Mouse (Mus musculus) MEL (cell line): Measurements from ENCODE around the gene Eif2a. TPM values are rescaled to one million over a fixed set of nuclear protein-coding genes. Genes with fewer than 3 reads are reported as not detected.

Source experiments
- DNase-seq: peaks from one replicate; pipeline ENCODE4 v3.0.0; 2011; ENCODE audit warnings: low read depth, low spot score
- H3K27ac ChIP-seq: 2 replicates; pipeline ENCODE4 v1.5.1; 2012; ENCODE audit warnings: low read depth, mild to moderate bottlenecking, control low read depth, low read length, moderate library complexity; ENCODE audit not compliant: control insufficient read depth
- H3K27me3 ChIP-seq, 2 experiments: fragments of 150-350 bp in 1 of 2; sonication (generic) in 1 of 2; 2 replicates each; pipeline ENCODE4 v1.6.1; 2012; ENCODE audit warnings: low read length in 2 of 2, mild to moderate bottlenecking in 2 of 2, improper control_type of control experiment in 1 of 2, moderate library complexity in 1 of 2; ENCODE audit not compliant: insufficient read depth in 2 of 2, control insufficient read depth in 1 of 2
- H3K36me3 ChIP-seq, 2 experiments: 2 replicates each; pipeline ENCODE4 v1.6.1; 2012 to 2014; ENCODE audit warnings: low read length in 2 of 2, improper control_type of control experiment in 1 of 2, inconsistent platforms in 1 of 2, mild to moderate bottlenecking in 1 of 2; ENCODE audit not compliant: insufficient read depth in 2 of 2, control insufficient read depth in 1 of 2
- H3K4me1 ChIP-seq, 2 experiments: fragments of 150-350 bp in 1 of 2; sonication (generic) in 1 of 2; 2 replicates each; pipeline ENCODE4 v1.6.1; 2012; ENCODE audit warnings: low read length in 2 of 2, improper control_type of control experiment in 1 of 2, mild to moderate bottlenecking in 1 of 2; ENCODE audit not compliant: insufficient read depth in 2 of 2, control insufficient read depth in 1 of 2
- H3K4me3 ChIP-seq, 2 experiments: fragments of 150-350 bp in 1 of 2; sonication (generic) in 1 of 2; 2 replicates each; pipeline ENCODE4 v1.5.1; 2012; ENCODE audit warnings: low read depth in 2 of 2, low read length in 2 of 2, mild to moderate bottlenecking in 2 of 2, moderate library complexity in 2 of 2, control low read depth in 1 of 2, improper control_type of control experiment in 1 of 2; ENCODE audit not compliant: control insufficient read depth in 1 of 2, insufficient read depth in 1 of 2
- H3K79me2 ChIP-seq: 2 replicates; pipeline ENCODE4 v1.6.1; 2012; ENCODE audit warnings: mild to moderate bottlenecking, low read length, moderate library complexity; ENCODE audit not compliant: control insufficient read depth, poor library complexity, insufficient read depth
- H3K9ac ChIP-seq: 2 replicates; pipeline ENCODE4 v1.6.1; 2012; ENCODE audit warnings: low read depth, mild to moderate bottlenecking, control low read depth, low read length, moderate library complexity; ENCODE audit not compliant: control insufficient read depth, poor library complexity, severe bottlenecking
- H3K9me3 ChIP-seq: fragments of 150-350 bp; sonication (generic); replicated peaks from 2 replicates; pipeline ENCODE4 v1.6.1; 2012; ENCODE audit warnings: mild to moderate bottlenecking, low read length, improper control_type of control experiment, moderate library complexity; ENCODE audit not compliant: insufficient read depth
- CHD2 ChIP-seq: IDR thresholded peaks from 2 replicates; pipeline ENCODE4 v1.6.1; 2011; ENCODE audit warnings: low read length, improper control_type of control experiment
- CTCF ChIP-seq, 3 experiments: IDR thresholded peaks in 2 of 3; conservative IDR thresholded peaks in 1 of 3; 2 replicates each; pipeline ENCODE4 v1.5.1; 2011 to 2012; ENCODE audit warnings: low read length in 3 of 3, low read depth in 2 of 3, mild to moderate bottlenecking in 2 of 3, improper control_type of control experiment in 1 of 3, inconsistent platforms in 1 of 3, mixed read lengths in 1 of 3, moderate library complexity in 1 of 3; ENCODE audit not compliant: control insufficient read depth in 1 of 3, insufficient read depth in 1 of 3, poor library complexity in 1 of 3, severe bottlenecking in 1 of 3
- ELF1 ChIP-seq: IDR thresholded peaks from 2 replicates; pipeline ENCODE4 v1.6.1; 2014; ENCODE audit warnings: low read depth, mild to moderate bottlenecking, inconsistent platforms, low read length, improper control_type of control experiment, moderate library complexity
- EP300 ChIP-seq, 2 experiments: IDR thresholded peaks; 2 replicates each; pipeline ENCODE4 v1.6.1; 2011; ENCODE audit warnings: improper control_type of control experiment in 2 of 2, low read length in 2 of 2, low read depth in 1 of 2, mild to moderate bottlenecking in 1 of 2
- ETS1 ChIP-seq: IDR thresholded peaks from 2 replicates; pipeline ENCODE4 v1.6.1; 2012; ENCODE audit warnings: low read depth, mild to moderate bottlenecking, inconsistent platforms, low read length, improper control_type of control experiment, moderate library complexity
- GATA1 ChIP-seq: IDR thresholded peaks from 2 replicates; pipeline ENCODE4 v1.6.1; 2011; ENCODE audit warnings: low read depth, low read length, improper control_type of control experiment
- HCFC1 ChIP-seq: IDR thresholded peaks from 2 replicates; pipeline ENCODE4 v1.6.1; 2012; ENCODE audit warnings: low read depth, mild to moderate bottlenecking, inconsistent platforms, low read length, improper control_type of control experiment, moderate library complexity
- JUND ChIP-seq: IDR thresholded peaks from 2 replicates; pipeline ENCODE4 v1.6.1; 2011; ENCODE audit warnings: low read depth, mild to moderate bottlenecking, improper control_type of control experiment, low read length
- KAT2A ChIP-seq: conservative IDR thresholded peaks from 2 replicates; pipeline ENCODE4 v1.6.1; 2012; ENCODE audit warnings: low read depth, low read length, improper control_type of control experiment, inconsistent platforms
- MAFK ChIP-seq: IDR thresholded peaks from 2 replicates; pipeline ENCODE4 v1.6.1; 2011; ENCODE audit warnings: low read depth, mild to moderate bottlenecking, low read length, improper control_type of control experiment, borderline replicate concordance
- MAX ChIP-seq: IDR thresholded peaks from 2 replicates; pipeline ENCODE4 v1.6.1; 2011; ENCODE audit warnings: low read length, improper control_type of control experiment
- MEF2A ChIP-seq: IDR thresholded peaks from 2 replicates; pipeline ENCODE4 v1.6.1; 2014; ENCODE audit warnings: low read depth, mild to moderate bottlenecking, inconsistent platforms, low read length, improper control_type of control experiment; ENCODE audit not compliant: poor library complexity, insufficient replicate concordance, severe bottlenecking; ENCODE audit errors: extremely low read depth
- MXI1 ChIP-seq: IDR thresholded peaks from 2 replicates; pipeline ENCODE4 v1.6.1; 2011; ENCODE audit warnings: mild to moderate bottlenecking, low read depth, low read length, improper control_type of control experiment
- MYB ChIP-seq: IDR thresholded peaks from 2 replicates; pipeline ENCODE4 v1.6.1; 2011; ENCODE audit warnings: mild to moderate bottlenecking, low read depth, low read length, improper control_type of control experiment
- MYC ChIP-seq: IDR thresholded peaks from 2 replicates; pipeline ENCODE4 v1.6.1; 2011; ENCODE audit warnings: low read depth, mild to moderate bottlenecking, low read length, improper control_type of control experiment, moderate library complexity
- NELFE ChIP-seq: IDR thresholded peaks from 2 replicates; pipeline ENCODE4 v1.6.1; 2011; ENCODE audit warnings: low read depth, low read length, improper control_type of control experiment
- NRF1 ChIP-seq: IDR thresholded peaks from 2 replicates; pipeline ENCODE4 v1.6.1; 2014; ENCODE audit warnings: low read depth, mild to moderate bottlenecking, inconsistent platforms, low read length, improper control_type of control experiment, moderate library complexity; ENCODE audit not compliant: poor library complexity, insufficient read depth, severe bottlenecking
- RAD21 ChIP-seq: IDR thresholded peaks from 2 replicates; pipeline ENCODE4 v1.6.1; 2011; ENCODE audit warnings: mild to moderate bottlenecking, low read depth, low read length, improper control_type of control experiment
- SIN3A ChIP-seq: IDR thresholded peaks from 2 replicates; pipeline ENCODE4 v1.6.1; 2012; ENCODE audit warnings: low read length, improper control_type of control experiment, inconsistent platforms
- SMC3 ChIP-seq: IDR thresholded peaks from 2 replicates; pipeline ENCODE4 v1.6.1; 2011; ENCODE audit warnings: low read depth, low read length, improper control_type of control experiment
- TAL1 ChIP-seq: IDR thresholded peaks from 2 replicates; pipeline ENCODE4 v1.6.1; 2012; ENCODE audit warnings: mild to moderate bottlenecking, inconsistent platforms, low read length, moderate library complexity, mixed read lengths
- TBP ChIP-seq: IDR thresholded peaks from 2 replicates; pipeline ENCODE4 v1.8.0; 2011; ENCODE audit warnings: low read depth, low read length, improper control_type of control experiment
- ZMIZ1 ChIP-seq: IDR thresholded peaks from 2 replicates; pipeline ENCODE4 v1.6.1; 2012; ENCODE audit warnings: low read depth, mild to moderate bottlenecking, inconsistent platforms, low read length, improper control_type of control experiment, moderate library complexity
- ZNF384 ChIP-seq: IDR thresholded peaks from 2 replicates; pipeline ENCODE4 v1.6.1; 2012; ENCODE audit warnings: low read depth, mild to moderate bottlenecking, inconsistent platforms, low read length, improper control_type of control experiment
- polyA plus RNA-seq, 2 experiments: library from polyadenylated mRNA; stranded (reverse) in 1 of 2; unstranded in 1 of 2; fragments of >175 nt in 1 of 2; fragments of >200 nt in 1 of 2; gene quantifications; 2 replicates each; pipeline versions ENCODE4 v1.2.1 to v1.2.4; 2012; ENCODE audit warnings: low replicate concordance in 2 of 2, low read depth in 1 of 2; ENCODE audit not compliant: insufficient read length in 2 of 2, insufficient read depth in 1 of 2, missing spikeins in 1 of 2
- total RNA-seq: library from RNA; depleted of rRNA; stranded (reverse); fragments of 300-350 nt; gene quantifications from 2 replicates; pipeline ENCODE4 v1.2.3, GENCODE M21; 2012

Eif2a gene
- total and polyA plus RNA-seq, 3 experiments: 67.3 to 192 (median 70.2) TPM

- no peaks in the 10 kb centered on the region for H3K4me1 ChIP-seq
- no peak for DNase-seq
- TF ChIP-seq ZNF384 (peak; percentile 56; the same call in 1 of the 2 replicates), MXI1 (no peak)
- no peak overlapping the region for H3K4me3 ChIP-seq
- no peaks in the 10 kb centered on the region for H3K79me2 ChIP-seq
- no peaks in the 10 kb centered on the region for H3K36me3 ChIP-seq
- no peaks in the 10 kb centered on the region for H3K9me3 ChIP-seq
- no peak overlapping the region for H3K9ac ChIP-seq
- H3K27me3 ChIP-seq: peaks cover 2% of the 10 kb centered on the region in 2 experiments; a peak in 3 of 4 replicates
- H3K27ac ChIP-seq: no peak overlapping the region
Observed at GRCm38 (mm10) chr3:58478755-58479455, 46.7 kb upstream of the Eif2a start.

- H3K36me3 ChIP-seq: no peaks in the 10 kb centered on the region; a peak in 1 of 4 replicates
- no peaks in the 10 kb centered on the region for H3K79me2 ChIP-seq
- peak; percentile 74 for DNase-seq
- H3K4me3 ChIP-seq: no peak overlapping the region
- no peak overlapping the region for H3K9ac ChIP-seq
- H3K4me1 ChIP-seq: peaks cover 0 to 2% of the 10 kb centered on the region in 2 experiments; a peak in 1 of 4 replicates
- H3K9me3 ChIP-seq: no peaks in the 10 kb centered on the region
- H3K27ac ChIP-seq: no peak overlapping the region
- TF ChIP-seq RAD21 (peak; percentile 43), CHD2 (no peak), MYC (peak; percentile 78), CTCF (IDR thresholded peaks at IDR 0.05 in 2 of 3, conservative IDR thresholded peaks at IDR 0.05 in 1 of 3; ENCODE audit: control insufficient read depth in 1 of 3, insufficient read depth in 1 of 3, low read depth in 2 of 3, low read length in 3 of 3, poor library complexity in 1 of 3, severe bottlenecking in 1 of 3) (peak; percentile 61 to 74 (median 64)), MYB (no peak), SMC3 (peak; percentile 47), GATA1 (no peak)
- TF ChIP-seq, all 39 proteins: peak for 4
- no peaks in the 10 kb centered on the region; a peak in 1 of 4 replicates for H3K27me3 ChIP-seq
Observed at GRCm38 (mm10) chr3:58485883-58486282, 39.7 kb upstream of the Eif2a start.

- no peaks in the 10 kb centered on the region for H3K27me3 ChIP-seq
- H3K4me1 ChIP-seq: peaks cover 0 to 2% of the 10 kb centered on the region in 2 experiments; a peak in 1 of 4 replicates
- no peaks in the 10 kb centered on the region; a peak in 1 of 4 replicates for H3K36me3 ChIP-seq
- H3K79me2 ChIP-seq: no peaks in the 10 kb centered on the region
- no peak overlapping the region for H3K27ac ChIP-seq
- H3K9ac ChIP-seq: no peak overlapping the region
- no peak overlapping the region for H3K4me3 ChIP-seq
- H3K9me3 ChIP-seq: no peaks in the 10 kb centered on the region
- peak; percentile 55 for DNase-seq
- TF ChIP-seq MAFK (no peak), NELFE (no peak), NRF1 (no peak), KAT2A (no peak), SIN3A (no peak), CHD2 (no peak), ZNF384 (no peak), MYC (no peak), ETS1 (no peak), JUND (no peak), TAL1 (no peak), MAX (no peak), ZMIZ1 (no peak), MEF2A (no peak), MYB (no peak), ELF1 (no peak), CTCF (IDR thresholded peaks at IDR 0.05 in 2 of 3, conservative IDR thresholded peaks at IDR 0.05 in 1 of 3; ENCODE audit: control insufficient read depth in 1 of 3, insufficient read depth in 1 of 3, low read depth in 2 of 3, low read length in 3 of 3, poor library complexity in 1 of 3, severe bottlenecking in 1 of 3) (peak; percentile 51 to 54 (median 54)), EP300 (IDR thresholded peaks at IDR 0.05; ENCODE audit: low read depth in 1 of 2, low read length in 2 of 2) (no peak), TBP (no peak), HCFC1 (no peak)
Observed at GRCm38 (mm10) chr3:58487121-58487520, 38.5 kb upstream of the Eif2a start.
